Mouse (Mus musculus): Measurements from ENCODE around the gene Zfyve28.

DNA sequence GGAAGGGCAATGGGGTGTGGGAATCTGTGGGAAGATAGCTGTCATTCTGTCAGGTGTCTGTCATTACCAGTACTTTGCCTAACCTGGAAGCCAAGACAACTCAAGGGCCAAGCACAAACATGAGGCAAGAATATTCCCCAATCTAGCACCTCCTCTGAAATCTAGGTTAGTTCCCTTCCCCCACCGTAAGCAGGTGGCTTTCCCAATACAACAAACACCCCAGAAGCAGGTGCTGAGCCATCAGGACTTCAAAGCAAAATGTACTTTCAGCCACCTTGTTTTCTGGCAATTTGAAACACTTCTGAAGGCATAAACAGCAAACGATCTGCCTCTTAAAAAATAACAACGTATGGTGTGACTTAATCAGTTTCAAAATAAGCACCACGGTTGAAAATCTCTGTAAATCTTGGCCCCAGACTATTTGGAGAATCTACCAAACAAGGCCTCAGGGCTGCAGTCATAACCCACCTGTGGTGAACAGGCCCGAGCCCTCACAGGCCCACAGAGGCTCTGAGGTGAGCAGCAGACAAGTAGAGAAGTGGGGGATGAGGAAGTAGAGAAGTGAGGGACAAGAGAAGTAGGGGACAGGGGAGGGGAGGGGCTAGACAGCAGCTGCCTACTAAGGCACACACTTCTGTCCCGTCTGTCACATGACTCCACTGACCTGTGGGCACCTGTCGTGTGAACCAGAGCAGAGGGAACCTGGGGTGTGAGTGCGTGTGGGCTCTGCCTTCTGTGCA, 55.6 kb downstream of the Zfyve28 start:
- TF ChIP-seq GATA1 (IDR thresholded peaks at IDR 0.05; ENCODE audit: low read length): no peak
- no peak for TF ChIP-seq TAL1 (IDR thresholded peaks at IDR 0.05; ENCODE audit: low read length)
